32 mouse cellular contexts compared by ENCODE assay signal in the genomic region with DNA sequence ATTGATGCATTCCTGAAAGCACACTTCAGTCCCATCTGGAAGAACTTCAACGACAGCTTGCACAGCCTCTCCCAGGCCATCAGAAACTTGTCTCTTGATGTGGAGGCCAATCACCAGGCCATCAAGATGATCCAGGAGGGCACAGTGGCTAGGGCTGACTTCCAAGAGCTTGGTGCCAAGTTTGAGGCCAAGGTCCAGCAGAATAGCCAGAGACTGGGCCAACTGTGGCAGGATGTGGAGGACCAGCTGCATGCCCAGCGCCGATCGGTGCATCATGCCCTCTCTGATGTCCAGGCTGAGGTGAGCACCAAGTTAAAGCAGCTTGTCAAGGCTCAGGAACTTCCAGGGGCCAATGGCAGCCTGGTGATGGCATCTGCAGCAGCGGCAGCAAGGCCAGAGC. TPM values are rescaled to one million over a fixed set of nuclear protein-coding genes. Genes with fewer than 3 reads are reported as not detected.
A peak's percentile ranks its signal among the peaks of the same experiment; 100 is the strongest.
DNase-seq lines count a peak whose midpoint lies in the region; ATAC-seq and TF ChIP-seq lines count a peak whose summit lies in the region.
"Had no signal": no experiment of that assay in that cellular context is flagged by ENCODE, and none has a peak within 500 bp of the region (broad histone marks: within the 10 kb centered on the region; RNA-seq: fewer than 3 reads in every experiment).

No protein-coding gene starts in this region.

- no peak for TF ChIP-seq POLR2A in liver, adult 2 months (IDR thresholded peaks at IDR 0.05; ENCODE audit: extremely low read depth, insufficient read depth, low read length)

- H3K9me3 ChIP-seq in kidney, embryonic 16.5 days (ENCODE audit: low read length) = no peaks in the 10 kb centered on the region
- H3K9me3 ChIP-seq: embryonic facial prominence, embryonic 15.5 days; G1E; heart, embryonic 12.5 days; limb, embryonic 15.5 days had no signal

- TF ChIP-seq CTCF in gastrocnemius, adult 2 months (IDR thresholded peaks at IDR 0.05) = no peak
- TF ChIP-seq CTCF in liver, adult 2 months (IDR thresholded peaks at IDR 0.05; ENCODE audit: low read depth, low read length) = no peak; the same call in 1 of the 2 replicates

- peaks cover 10% of the 10 kb centered on the region for H3K36me3 ChIP-seq in kidney, embryonic 16.5 days (ENCODE audit: insufficient read depth, low read length)
- H3K36me3 ChIP-seq in liver, adult 2 months (ENCODE audit: control insufficient read depth, insufficient read depth, low read length) = no peaks in the 10 kb centered on the region
- H3K36me3 ChIP-seq: G1E had no signal

- ATAC-seq in kidney, embryonic 16.5 days (ENCODE audit: low FRiP score, low TSS enrichment) = no peak
- ATAC-seq: forebrain, embryonic 14.5 days; inflammation-experienced regulatory T-cells, adult 6 months had no signal

- H3K27ac ChIP-seq in gastrocnemius, adult 2 months = no peak overlapping the region
- no peak overlapping the region for H3K27ac ChIP-seq in kidney, embryonic 16.5 days (ENCODE audit: low read length)
- no peak overlapping the region for H3K27ac ChIP-seq in liver, adult 2 months (replicated peaks; ENCODE audit: insufficient read depth, low read depth, low read length)
- H3K27ac ChIP-seq: embryonic facial prominence, embryonic 15.5 days; hindbrain, embryonic 14.5 days; left cerebral cortex, adult 2 months; limb, embryonic 15.5 days had no signal

- no peaks in the 10 kb centered on the region; the same call in 1 of the 2 replicates for H3K4me1 ChIP-seq in kidney, embryonic 16.5 days (ENCODE audit: insufficient read depth, low read length)
- peaks cover 1% of the 10 kb centered on the region; the same call in 1 of the 2 replicates for H3K4me1 ChIP-seq in liver, adult 2 months (ENCODE audit: control insufficient read depth, insufficient read depth, low read length)
- H3K4me1 ChIP-seq: embryonic facial prominence, embryonic 15.5 days; limb, embryonic 15.5 days had no signal

- no peaks in the 10 kb centered on the region for H3K79me2 ChIP-seq in liver, adult 2 months (ENCODE audit: control insufficient read depth, insufficient read depth, low read length)

- H3K27me3 ChIP-seq in kidney, embryonic 16.5 days (ENCODE audit: insufficient read depth, low read length) = no peaks in the 10 kb centered on the region
- no peaks in the 10 kb centered on the region for H3K27me3 ChIP-seq in liver, adult 2 months (ENCODE audit: control insufficient read depth, insufficient read depth, low read length)
- H3K27me3 ChIP-seq: CH12.LX; embryonic facial prominence, embryonic 15.5 days; heart, embryonic 12.5 days; limb, embryonic 15.5 days had no signal

- no peak overlapping the region for H3K4me2 ChIP-seq in kidney, embryonic 16.5 days (replicated peaks; ENCODE audit: low read depth, low read length)
- H3K4me2 ChIP-seq: embryonic facial prominence, embryonic 15.5 days; heart, embryonic 12.5 days; hindbrain, embryonic 14.5 days; limb, embryonic 15.5 days had no signal

- no peak overlapping the region for H3K9ac ChIP-seq in kidney, embryonic 16.5 days (replicated peaks; ENCODE audit: low read length)
- no peak overlapping the region for H3K9ac ChIP-seq in liver, adult 2 months (ENCODE audit: low read depth, low read length)
- H3K9ac ChIP-seq: embryonic facial prominence, embryonic 15.5 days; heart, embryonic 12.5 days; hindbrain, embryonic 14.5 days; limb, embryonic 15.5 days had no signal

- peak; percentile 47 for DNase-seq in gastrocnemius, adult 2 months
- DNase-seq in gastrocnemius, adult 18-20 months (ENCODE audit: low spot score) = no peak
- DNase-seq in kidney, adult 11 months = peak; percentile 52
- DNase-seq in liver, adult 2 months (ENCODE audit: extremely low read depth, low read depth, low spot score) = peak; percentile 94
- no peak for DNase-seq in liver
- DNase-seq in frontal cortex, postnatal 25 days (ENCODE audit: low spot score in 2 of 2) = no peak
- DNase-seq: B cell, adult 2 months; cerebellum, adult 8-10 months; heart, postnatal 4 days; lung, postnatal 4 days; midbrain, embryonic 14.5 days; thymus, adult 2 months; thymus, postnatal 4 days had no signal

- WGBS in kidney, embryonic 16.5 days = 94% methylated on average over 5 of the region's 5 CpGs
- 30% methylated on average over 5 of the region's 5 CpGs for WGBS in liver, adult 2 months

- intact Hi-C loops in gastrocnemius, adult 2 months (cut with DNase I) = no loop called here

- no peak overlapping the region for H3K4me3 ChIP-seq in gastrocnemius, adult 2 months
- H3K4me3 ChIP-seq in kidney, embryonic 16.5 days (ENCODE audit: low read length) = no peak overlapping the region
- H3K4me3 ChIP-seq in liver, adult 2 months (ENCODE audit: insufficient read depth, low read depth, low read length) = no peak overlapping the region
- H3K4me3 ChIP-seq: embryonic facial prominence, embryonic 15.5 days; heart, embryonic 12.5 days; left cerebral cortex, adult 2 months; limb, embryonic 15.5 days had no signal

RNA-seq across cellular contexts. Expression of a gene that starts 22.6 kb away (rescaled TPM):
- 10 to 100 TPM; 10.3 to 12.4 TPM for total RNA-seq in gastrocnemius, adult 2 months (2021)
- 10 to 100 TPM in 1 of 2 experiments, 1 to 10 TPM in 1; 8.9 to 12.6 TPM for total RNA-seq in gastrocnemius, adult 18-20 months (2021)
- polyA plus RNA-seq in kidney, embryonic 16.5 days (2015; fragmentation: Nextera tagmentation; extraction: Ambion mirVana) = 19.0 and 20.9 TPM in 2 replicates
- 9.2 and 10.7 TPM in 2 replicates for total RNA-seq in liver, adult 2 months (2014; rRNA removed)
- polyA plus RNA-seq in liver, adult 2 months (2012; rRNA removed) = 3.0 and 3.4 TPM in 2 replicates
- total RNA-seq: CH12.LX; common myeloid progenitor, adult 5-6 weeks; granulocyte monocyte progenitor cell, adult 5-6 weeks; megakaryocyte-erythroid progenitor cell, adult 5-6 weeks had no signal

RNA-seq across cellular contexts. Expression of a gene that starts 23.3 kb away (rescaled TPM):
- 1 to 10 TPM; 4.0 to 4.8 TPM for total RNA-seq in gastrocnemius, adult 2 months (2021)
- total RNA-seq in gastrocnemius, adult 18-20 months (2021) = 10 to 100 TPM in 1 of 2 experiments, 1 to 10 TPM in 1; 7.7 to 19.1 TPM
- polyA plus RNA-seq in kidney, embryonic 16.5 days (2015; fragmentation: Nextera tagmentation; extraction: Ambion mirVana) = 7.0 and 9.0 TPM in 2 replicates
- 0.20 and 0.46 TPM in 2 replicates for total RNA-seq in liver, adult 2 months (2014; rRNA removed)
- 0.11 and 0.45 TPM in 2 replicates for polyA plus RNA-seq in liver, adult 2 months (2012; rRNA removed)
- total RNA-seq: common myeloid progenitor, adult 5-6 weeks; granulocyte monocyte progenitor cell, adult 5-6 weeks; megakaryocyte-erythroid progenitor cell, adult 5-6 weeks had no signal
- polyA plus RNA-seq: G1E; inflammation-experienced regulatory T-cells, adult 6 months had no signal

RNA-seq across cellular contexts. Expression of a gene that starts 42.6 kb away (rescaled TPM):
- not detected for total RNA-seq in gastrocnemius, adult 2 months (2021)
- total RNA-seq in gastrocnemius, adult 18-20 months (2021) = not detected
- polyA plus RNA-seq in kidney, embryonic 16.5 days (2015; fragmentation: Nextera tagmentation; extraction: Ambion mirVana) = 0.86 and 1.1 TPM in 2 replicates
- total RNA-seq in liver, adult 2 months (2014; rRNA removed) = 56.3 and 66.7 TPM in 2 replicates
- polyA plus RNA-seq in liver, adult 2 months (2012; rRNA removed) = 74.3 and 146 TPM in 2 replicates
- total RNA-seq: CH12.LX; common myeloid progenitor, adult 5-6 weeks; G1E; granulocyte monocyte progenitor cell, adult 5-6 weeks; heart, postnatal 4 days; layer of hippocampus, postnatal 10 days; left cerebral cortex, adult 2 months; left cerebral cortex, postnatal 36 days; megakaryocyte-erythroid progenitor cell, adult 5-6 weeks had no signal
- polyA plus RNA-seq: forebrain, embryonic 14.5 days; frontal cortex, adult 2 months; G1E; heart, embryonic 12.5 days; hindbrain, embryonic 14.5 days; inflammation-experienced regulatory T-cells, adult 6 months; lung, embryonic 16.5 days; midbrain, embryonic 14.5 days; neural tube, embryonic 11.5 days; small intestine, adult 2 months had no signal

Comparison
In these comparisons a context has a peak if more than half of its experiments do, and no peak if none do; other contexts are left out.
1. DNase-seq: peak in gastrocnemius, adult 2 months (single experiment), kidney, adult 11 months (single experiment) and liver, adult 2 months (single experiment); none in gastrocnemius, adult 18-20 months (single experiment), liver (single experiment) and frontal cortex, postnatal 25 days (0 of 2).
2. RNA of a gene that starts 42.6 kb away (total RNA-seq): 56.3 to 66.7 TPM in liver, adult 2 months; not detected in gastrocnemius, adult 2 months and not detected in gastrocnemius, adult 18-20 months; every median in the first group is over 10 times any median in the second.